In the genomic region with DNA sequence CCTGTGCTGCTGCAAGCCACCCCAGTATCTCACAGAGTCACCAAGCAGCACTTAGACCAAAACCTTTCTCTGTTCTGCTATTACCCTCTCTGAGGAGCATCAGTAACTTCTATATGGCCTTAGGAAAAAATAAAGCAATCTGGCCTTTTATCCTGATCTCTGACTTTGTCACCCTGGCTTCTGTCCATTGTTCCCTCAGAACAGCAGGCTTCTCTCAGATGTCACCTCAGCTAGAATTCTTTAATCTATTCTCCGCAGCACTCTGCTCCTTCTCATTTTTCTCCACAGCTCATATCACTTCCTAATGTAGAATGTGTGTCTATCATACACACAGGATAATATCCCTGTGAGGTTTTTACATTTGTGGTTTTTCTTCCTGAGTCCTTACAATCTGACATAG, we compare ENCODE assay signal across 23 mouse cellular contexts.
DNase-seq lines count a peak whose midpoint lies in the region; ATAC-seq and TF ChIP-seq lines count a peak whose summit lies in the region.
"Had no signal": no experiment of that assay in that cellular context is flagged by ENCODE, and none has a peak within 500 bp of the region (broad histone marks: within the 10 kb centered on the region; RNA-seq: fewer than 3 reads in every experiment).

No protein-coding gene starts in this region.

- no peak overlapping the region for H3K4me3 ChIP-seq in midbrain, embryonic 11.5 days (ENCODE audit: low read depth, low read length)
- no peak overlapping the region for H3K4me3 ChIP-seq in midbrain, embryonic 10.5 days
- H3K4me3 ChIP-seq in lung, postnatal 0 days (ENCODE audit: low read depth, low read length): no peak overlapping the region
- no peak overlapping the region for H3K4me3 ChIP-seq in forebrain, embryonic 16.5 days (replicated peaks; ENCODE audit: low read length)
- H3K4me3 ChIP-seq in liver, postnatal 0 days (ENCODE audit: low read depth, low read length): no peak overlapping the region
- H3K4me3 ChIP-seq: embryonic facial prominence, embryonic 12.5 days; embryonic facial prominence, embryonic 15.5 days; heart, adult 2 months; heart, embryonic 10.5 days; heart, embryonic 13.5 days had no signal

- no peak overlapping the region for H3K27ac ChIP-seq in midbrain, embryonic 11.5 days (ENCODE audit: low read depth, low read length)
- H3K27ac ChIP-seq in midbrain, embryonic 10.5 days (replicated peaks): no peak overlapping the region
- no peak overlapping the region for H3K27ac ChIP-seq in lung, postnatal 0 days (ENCODE audit: low read length)
- no peak overlapping the region for H3K27ac ChIP-seq in forebrain, embryonic 16.5 days (ENCODE audit: low read length)
- H3K27ac ChIP-seq in liver, postnatal 0 days (ENCODE audit: low read depth): no peak overlapping the region
- H3K27ac ChIP-seq: embryonic facial prominence, embryonic 12.5 days; embryonic facial prominence, embryonic 15.5 days; heart, adult 2 months; heart, embryonic 10.5 days; heart, embryonic 13.5 days; hindbrain, embryonic 14.5 days had no signal

- no peak overlapping the region for H3K4me2 ChIP-seq in midbrain, embryonic 11.5 days
- no peak overlapping the region for H3K4me2 ChIP-seq in lung, postnatal 0 days (replicated peaks; ENCODE audit: low read depth, low read length)
- no peak overlapping the region for H3K4me2 ChIP-seq in forebrain, embryonic 16.5 days (ENCODE audit: low read length)
- no peak overlapping the region for H3K4me2 ChIP-seq in liver, postnatal 0 days (ENCODE audit: low read depth, low read length)
- H3K4me2 ChIP-seq: embryonic facial prominence, embryonic 12.5 days; embryonic facial prominence, embryonic 15.5 days; heart, embryonic 13.5 days; hindbrain, embryonic 14.5 days had no signal

- ATAC-seq in midbrain, embryonic 11.5 days (ENCODE audit: low FRiP score): no peak
- ATAC-seq in lung, postnatal 0 days: peak; percentile 53
- no peak for ATAC-seq in forebrain, embryonic 16.5 days
- no peak for ATAC-seq in liver, postnatal 0 days
- ATAC-seq: CD4-positive, CD25-positive, alpha-beta regulatory T cell, adult 4 months; forebrain, embryonic 14.5 days had no signal

- H3K9me3 ChIP-seq in midbrain, embryonic 11.5 days (ENCODE audit: control insufficient read depth, low read length): no peaks in the 10 kb centered on the region
- H3K9me3 ChIP-seq in midbrain, embryonic 10.5 days (replicated peaks): no peaks in the 10 kb centered on the region
- no peaks in the 10 kb centered on the region for H3K9me3 ChIP-seq in lung, postnatal 0 days (ENCODE audit: low read length)
- no peaks in the 10 kb centered on the region for H3K9me3 ChIP-seq in forebrain, embryonic 16.5 days (ENCODE audit: control insufficient read depth, low read length)
- no peaks in the 10 kb centered on the region for H3K9me3 ChIP-seq in liver, postnatal 0 days (ENCODE audit: low read length)
- H3K9me3 ChIP-seq: embryonic facial prominence, embryonic 12.5 days; embryonic facial prominence, embryonic 15.5 days; heart, embryonic 10.5 days; heart, embryonic 13.5 days had no signal

- H3K36me3 ChIP-seq in midbrain, embryonic 11.5 days (ENCODE audit: control insufficient read depth, insufficient read depth, low read length): no peaks in the 10 kb centered on the region
- H3K36me3 ChIP-seq in midbrain, embryonic 10.5 days: peaks cover 8% of the 10 kb centered on the region
- 0 out of 2 replicates have a peak, but pooled peaks cover 4% of the 10 kb centered on the region for H3K36me3 ChIP-seq in lung, postnatal 0 days (ENCODE audit: insufficient read depth, low read length)
- no peaks in the 10 kb centered on the region for H3K36me3 ChIP-seq in forebrain, embryonic 16.5 days (ENCODE audit: control insufficient read depth, insufficient read depth)
- H3K36me3 ChIP-seq in liver, postnatal 0 days (replicated peaks; ENCODE audit: insufficient read depth, low read length): no peaks in the 10 kb centered on the region
- H3K36me3 ChIP-seq: embryonic facial prominence, embryonic 12.5 days; embryonic facial prominence, embryonic 15.5 days had no signal

- peak; percentile 54; the same call in 1 of the 2 replicates for TF ChIP-seq EP300 in lung, postnatal 0 days (IDR thresholded peaks at IDR 0.05)
- no peak for TF ChIP-seq EP300 in liver, postnatal 0 days (IDR thresholded peaks at IDR 0.05; ENCODE audit: low read depth)

- H3K27me3 ChIP-seq in midbrain, embryonic 11.5 days (ENCODE audit: control insufficient read depth, insufficient read depth, low read length): no peaks in the 10 kb centered on the region
- no peaks in the 10 kb centered on the region for H3K27me3 ChIP-seq in midbrain, embryonic 10.5 days (ENCODE audit: low read depth, poor library complexity, severe bottlenecking)
- H3K27me3 ChIP-seq in lung, postnatal 0 days (replicated peaks; ENCODE audit: insufficient read depth, low read length): no peaks in the 10 kb centered on the region
- H3K27me3 ChIP-seq in forebrain, embryonic 16.5 days (replicated peaks; ENCODE audit: control insufficient read depth, insufficient read depth, low read length): no peaks in the 10 kb centered on the region
- H3K27me3 ChIP-seq in liver, postnatal 0 days (ENCODE audit: insufficient read depth, low read length): no peaks in the 10 kb centered on the region
- H3K27me3 ChIP-seq: embryonic facial prominence, embryonic 12.5 days; embryonic facial prominence, embryonic 15.5 days; heart, embryonic 13.5 days had no signal

- 85% methylated on average over 1 of the region's 1 CpGs for WGBS in midbrain, embryonic 11.5 days
- 91% methylated on average over 1 of the region's 1 CpGs for WGBS in midbrain, embryonic 10.5 days
- 62% methylated on average over 1 of the region's 1 CpGs for WGBS in lung, postnatal 0 days
- WGBS in forebrain, embryonic 16.5 days: 92% methylated on average over 1 of the region's 1 CpGs
- WGBS in liver, postnatal 0 days (ENCODE audit: insufficient replicate concordance): 98% methylated on average over 1 of the region's 1 CpGs

- no peaks in the 10 kb centered on the region for H3K4me1 ChIP-seq in midbrain, embryonic 11.5 days (ENCODE audit: control insufficient read depth, insufficient read depth, low read length)
- H3K4me1 ChIP-seq in midbrain, embryonic 10.5 days: peaks cover 4% of the 10 kb centered on the region; the same call in 1 of the 2 replicates
- no peaks in the 10 kb centered on the region for H3K4me1 ChIP-seq in lung, postnatal 0 days (ENCODE audit: insufficient read depth, low read depth, low read length)
- 0 out of 2 replicates have a peak, but pooled peaks cover 2% of the 10 kb centered on the region for H3K4me1 ChIP-seq in forebrain, embryonic 16.5 days (replicated peaks; ENCODE audit: control insufficient read depth, insufficient read depth, low read length)
- H3K4me1 ChIP-seq in liver, postnatal 0 days (ENCODE audit: insufficient read depth): no peaks in the 10 kb centered on the region
- H3K4me1 ChIP-seq: embryonic facial prominence, embryonic 12.5 days; embryonic facial prominence, embryonic 15.5 days; heart, embryonic 10.5 days; heart, embryonic 13.5 days had no signal

- TF ChIP-seq CTCF in lung, postnatal 0 days (IDR thresholded peaks at IDR 0.05): no peak
- TF ChIP-seq CTCF in liver, postnatal 0 days (IDR thresholded peaks at IDR 0.05; ENCODE audit: low read depth): no peak

- DNase-seq in midbrain, embryonic 11.5 days (ENCODE audit: low spot score, missing footprints): peak; percentile 17
- DNase-seq in midbrain, embryonic 10.5 days (ENCODE audit: low spot score): no peak
- peak; percentile 45 for DNase-seq in lung, postnatal 0 days (ENCODE audit: low spot score)
- peak; percentile 20 for DNase-seq in lung, postnatal 25 days (ENCODE audit: low spot score)
- DNase-seq in liver, postnatal 0 days: no peak
- DNase-seq: adrenal gland, adult 2 months; adrenal gland, postnatal 14 days; cerebellum, adult 11 months; cerebellum, adult 2 months; cerebellum, adult 9-11 months; cerebellum, postnatal 25 days; gastrocnemius, postnatal 10 days; gastrocnemius, postnatal 36 days; heart, adult 2 months; heart, postnatal 36 days had no signal

- no peak overlapping the region for H3K9ac ChIP-seq in midbrain, embryonic 11.5 days (ENCODE audit: low read length)
- no peak overlapping the region for H3K9ac ChIP-seq in lung, postnatal 0 days (replicated peaks; ENCODE audit: low read depth)
- H3K9ac ChIP-seq in forebrain, embryonic 16.5 days (replicated peaks; ENCODE audit: low read depth, low read length): no peak overlapping the region
- H3K9ac ChIP-seq in liver, postnatal 0 days (replicated peaks): no peak overlapping the region
- H3K9ac ChIP-seq: embryonic facial prominence, embryonic 12.5 days; embryonic facial prominence, embryonic 15.5 days; heart, embryonic 13.5 days; hindbrain, embryonic 14.5 days had no signal

Comparison
In these comparisons a context has a peak if more than half of its experiments do, and no peak if none do; other contexts are left out.
1. DNase-seq: peak in midbrain, embryonic 11.5 days (single experiment), lung, postnatal 0 days (single experiment) and lung, postnatal 25 days (single experiment); none in midbrain, embryonic 10.5 days (single experiment) and liver, postnatal 0 days (single experiment).